Mouse (Mus musculus) splenic B cell, adult 2 months (primary cell): Measurements from ENCODE around the gene Erp27.
"Not testable (repeated sequence)": the region's sequence is repeated elsewhere in the genome, so short reads cannot be mapped to it uniquely, and the experiment has no call there.

Experiments
- DNase-seq: peaks from one replicate; pipeline ENCODE4 v3.0.0-alpha.2; 2011; ENCODE audit warnings: low read depth, low spot score
- H3K27me3 ChIP-seq: 2 replicates; pipeline ENCODE4 v1.6.1; 2012; ENCODE audit warnings: mild to moderate bottlenecking, low read length, moderate library complexity, mixed read lengths; ENCODE audit not compliant: control insufficient read depth, poor library complexity, insufficient read depth, severe bottlenecking
- H3K36me3 ChIP-seq: 2 replicates; pipeline ENCODE4 v1.6.1; 2012; ENCODE audit warnings: mild to moderate bottlenecking, low read length, moderate library complexity, mixed read lengths; ENCODE audit not compliant: control insufficient read depth, poor library complexity, insufficient read depth, severe bottlenecking

Erp27 gene

GRCm38 (mm10) chr6:136922080-136922479 lies at the start of gene Erp27:
TSS of gene Erp27 (minus strand) at chr6:136922180.
- no peak for DNase-seq
- Histone ChIP-seq H3K27me3 (no peaks in the 10 kb centered on the region), H3K36me3 (peaks cover 23% of the 10 kb centered on the region)

DNA sequence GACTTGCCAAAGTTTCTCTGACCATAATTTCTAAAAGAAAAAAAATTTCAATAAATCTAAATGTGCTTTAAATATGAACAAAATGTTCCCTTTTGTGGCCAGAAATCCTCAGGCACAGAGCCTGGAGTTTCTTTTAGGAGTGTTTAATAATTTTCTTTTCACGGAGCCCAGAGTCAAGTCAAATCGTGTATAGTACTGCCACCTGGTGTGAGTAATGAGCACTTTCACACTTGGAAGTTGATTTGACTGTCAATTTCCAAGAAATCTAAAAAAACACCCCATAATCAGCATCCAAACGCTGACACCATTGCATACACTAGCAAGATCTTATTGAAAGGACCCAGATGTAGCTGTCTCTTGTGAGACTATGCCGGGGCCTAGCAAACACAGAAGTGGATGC lies 46.9 kb upstream of the Erp27 start:
- not testable (repeated sequence) for H3K36me3 ChIP-seq, H3K27me3 ChIP-seq
- peak; percentile 72 for DNase-seq

DNA sequence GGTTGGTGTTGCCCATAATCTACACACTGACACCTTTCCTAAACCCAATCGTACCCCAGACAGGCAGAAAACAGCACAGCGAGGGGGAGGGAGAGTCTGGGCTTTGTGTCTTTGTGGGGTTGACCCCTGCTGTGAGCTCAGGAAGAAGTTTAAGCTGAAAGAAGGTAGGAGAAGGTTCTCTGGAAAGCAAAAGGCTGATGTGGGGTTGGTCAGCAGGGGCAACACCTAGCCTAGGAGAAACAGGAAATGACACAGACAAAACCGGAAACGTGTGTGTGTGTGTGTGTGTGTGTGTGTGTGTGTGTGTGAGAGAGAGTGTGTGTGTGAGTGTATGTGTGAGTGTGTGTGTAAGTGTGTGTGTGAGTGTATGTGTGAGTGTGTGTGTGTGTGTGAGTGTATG lies 45.5 kb upstream of the Erp27 start:
- no peaks in the 10 kb centered on the region for H3K36me3 ChIP-seq
- no peaks in the 10 kb centered on the region for H3K27me3 ChIP-seq
- DNase-seq: peak; percentile 73

DNA sequence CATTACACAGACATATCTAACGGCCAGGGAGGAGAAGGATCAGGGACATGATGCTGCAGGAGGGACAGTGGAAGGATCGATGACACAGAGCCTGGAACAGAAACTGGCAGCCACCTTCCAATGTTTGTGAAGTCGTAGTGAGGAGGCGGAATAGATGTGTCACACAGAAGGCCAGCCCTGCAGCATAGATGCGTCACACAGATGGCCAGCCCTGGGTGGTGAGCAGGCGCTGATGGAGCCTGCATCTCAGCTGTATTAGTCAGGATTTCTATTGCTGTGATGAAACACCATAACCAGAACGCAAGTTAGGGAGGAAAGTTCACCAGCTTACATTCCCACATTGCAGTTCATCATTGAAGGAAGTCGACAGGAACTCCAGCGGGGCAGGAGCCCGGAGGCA lies 43.9 kb upstream of the Erp27 start:
- DNase-seq: no peak
- Histone ChIP-seq H3K27me3 (no peaks in the 10 kb centered on the region), H3K36me3 (no peaks in the 10 kb centered on the region)

GRCm38 (mm10) chr6:136964609-136965510 lies 42.9 kb upstream of the Erp27 start:
- Histone ChIP-seq H3K27me3 (no peaks in the 10 kb centered on the region), H3K36me3 (no peaks in the 10 kb centered on the region)
- peak; percentile 71 for DNase-seq

DNA sequence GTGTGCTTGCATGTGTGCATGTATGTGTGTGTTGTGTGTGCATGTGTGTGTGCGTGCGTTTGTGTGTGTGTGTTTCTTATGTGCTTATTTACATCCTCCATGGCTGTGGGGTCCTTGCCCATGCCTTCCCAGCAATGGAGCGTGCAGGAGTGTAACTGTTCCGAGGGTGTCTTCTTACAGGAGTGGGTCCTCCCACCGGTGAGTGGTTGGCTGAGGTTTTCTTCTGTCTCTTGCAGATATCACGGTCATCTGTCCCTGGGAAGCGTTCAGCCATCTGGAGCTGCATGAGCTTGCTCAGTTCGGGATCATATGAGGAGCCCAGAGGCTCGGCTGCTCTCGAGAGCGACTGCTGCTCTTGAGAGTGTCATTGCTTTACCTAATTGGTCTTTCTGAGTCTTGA lies 41.0 kb upstream of the Erp27 start:
- Histone ChIP-seq H3K36me3 (no peaks in the 10 kb centered on the region), H3K27me3 (no peaks in the 10 kb centered on the region)
- DNase-seq: no peak

GRCm38 (mm10) chr6:136959131-136959530 lies 37.2 kb upstream of the Erp27 start:
- DNase-seq: no peak
- Histone ChIP-seq H3K36me3 (no peaks in the 10 kb centered on the region), H3K27me3 (no peaks in the 10 kb centered on the region)

DNA sequence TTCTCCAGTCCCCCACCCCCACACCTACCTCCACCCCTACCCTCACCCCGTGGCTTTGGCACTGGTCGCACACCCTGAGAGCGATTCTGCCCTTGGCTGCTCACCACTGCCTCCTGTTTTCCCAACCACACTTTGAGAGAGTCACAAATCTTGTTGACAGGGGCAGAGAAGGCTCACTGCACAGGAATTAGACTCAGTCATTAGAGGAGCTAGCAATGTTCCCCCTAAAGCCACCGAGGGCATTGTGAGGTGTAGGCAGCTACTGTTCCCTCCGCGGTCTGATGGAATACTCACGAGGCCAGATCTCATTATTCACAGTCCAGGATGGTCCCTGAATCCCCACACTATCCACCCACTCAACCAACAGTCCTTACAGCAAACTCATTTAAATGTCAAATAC lies 35.1 kb upstream of the Erp27 start:
- Histone ChIP-seq H3K36me3 (no peaks in the 10 kb centered on the region), H3K27me3 (no peaks in the 10 kb centered on the region)
- DNase-seq: no peak

DNA sequence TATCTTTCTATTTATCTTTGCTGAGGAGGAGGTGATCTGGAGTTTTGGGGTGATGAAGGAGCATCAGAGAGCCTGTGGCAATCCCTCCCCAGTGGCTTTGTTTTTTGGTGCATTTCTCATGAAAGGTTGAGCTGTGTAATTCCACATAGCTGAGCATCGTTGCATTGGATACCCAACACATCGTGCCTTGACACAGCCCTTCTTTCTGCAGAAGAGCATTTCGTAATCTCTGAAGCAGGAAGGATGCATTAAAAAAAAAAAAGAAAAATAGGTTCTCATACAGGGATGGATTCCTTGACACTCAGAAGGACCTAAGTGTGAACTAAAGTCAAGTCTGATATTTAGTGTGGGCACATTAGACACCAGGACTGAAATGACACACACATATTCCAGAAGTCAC lies 33.3 kb upstream of the Erp27 start:
- Histone ChIP-seq H3K27me3 (no peaks in the 10 kb centered on the region), H3K36me3 (no peaks in the 10 kb centered on the region)
- no peak for DNase-seq

GRCm38 (mm10) chr6:136954715-136955114 lies 32.7 kb upstream of the Erp27 start:
- Histone ChIP-seq H3K36me3 (no peaks in the 10 kb centered on the region), H3K27me3 (no peaks in the 10 kb centered on the region)

DNA sequence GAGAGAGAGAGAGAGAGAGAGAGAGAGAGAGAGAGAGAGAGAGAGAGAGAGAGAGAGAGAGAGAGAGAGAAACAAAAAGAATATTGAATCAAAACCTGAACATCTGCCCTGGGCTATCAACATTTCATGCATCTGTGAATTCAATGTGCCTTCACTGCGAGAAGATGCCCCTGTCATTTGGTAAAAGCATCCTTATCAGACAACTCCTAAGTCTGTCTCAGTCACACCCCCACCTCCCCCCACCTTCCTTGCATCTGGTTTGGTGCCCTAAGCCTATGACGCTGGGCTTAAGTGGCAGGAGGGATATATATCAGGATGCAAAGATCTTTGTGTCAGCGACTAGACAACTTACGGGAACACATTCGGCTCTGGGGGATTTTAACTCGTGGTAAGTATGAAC lies 32.2 kb upstream of the Erp27 start:
- H3K36me3 ChIP-seq: no peaks in the 10 kb centered on the region
- no peak for DNase-seq
- no peaks in the 10 kb centered on the region for H3K27me3 ChIP-seq

More at GRCm38 (mm10) chr6:136954715-136955114, 32.7 kb upstream of the Erp27 start:
- no peak for DNase-seq

DNA sequence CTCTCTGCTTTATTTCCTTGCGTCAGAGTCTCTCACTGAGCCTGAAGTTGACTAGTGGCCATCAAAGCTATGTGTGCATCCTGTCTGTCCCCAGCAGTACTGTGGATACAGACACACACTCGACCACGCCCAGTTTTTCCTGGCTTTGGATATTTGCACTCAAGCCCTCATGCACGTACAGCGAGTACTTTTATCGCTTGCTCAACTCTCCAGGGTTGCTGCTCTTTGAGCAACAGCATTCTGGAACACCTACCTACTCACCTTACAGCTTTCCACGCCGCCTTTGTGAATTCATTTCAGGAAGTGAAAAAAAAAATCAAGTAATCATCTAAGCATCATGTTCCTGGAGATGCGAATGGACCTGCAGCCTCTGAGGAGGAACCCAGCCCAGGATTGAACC lies 30.9 kb upstream of the Erp27 start:
- Histone ChIP-seq H3K27me3 (no peaks in the 10 kb centered on the region), H3K36me3 (no peaks in the 10 kb centered on the region)
- DNase-seq: no peak

- Histone ChIP-seq H3K27me3 (no peaks in the 10 kb centered on the region), H3K36me3 (no peaks in the 10 kb centered on the region)
- DNase-seq: no peak
Measured at GRCm38 (mm10) chr6:136950171-136950570, 28.2 kb upstream of the Erp27 start.

DNA sequence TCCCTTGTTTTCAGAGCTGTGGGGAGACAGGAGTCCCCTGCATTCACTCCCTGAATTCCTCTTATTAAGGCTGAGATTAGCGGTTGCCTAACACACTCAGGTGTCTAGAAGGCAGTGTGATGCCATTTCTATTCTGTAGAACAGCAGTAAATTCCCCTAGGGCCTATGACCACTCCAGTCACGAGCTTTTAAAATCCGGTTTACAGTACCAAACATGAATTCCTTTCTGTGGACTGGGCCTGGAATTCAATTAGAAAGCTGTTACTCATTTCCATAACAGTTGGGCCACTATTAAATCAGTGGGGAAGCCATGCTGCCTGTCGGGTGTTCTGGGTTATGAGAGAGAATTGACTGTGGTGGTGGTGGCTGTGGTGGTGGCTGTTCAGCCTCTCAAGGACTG lies 25.7 kb upstream of the Erp27 start:
- Histone ChIP-seq H3K36me3 (no peaks in the 10 kb centered on the region), H3K27me3 (no peaks in the 10 kb centered on the region)
- no peak for DNase-seq

DNA sequence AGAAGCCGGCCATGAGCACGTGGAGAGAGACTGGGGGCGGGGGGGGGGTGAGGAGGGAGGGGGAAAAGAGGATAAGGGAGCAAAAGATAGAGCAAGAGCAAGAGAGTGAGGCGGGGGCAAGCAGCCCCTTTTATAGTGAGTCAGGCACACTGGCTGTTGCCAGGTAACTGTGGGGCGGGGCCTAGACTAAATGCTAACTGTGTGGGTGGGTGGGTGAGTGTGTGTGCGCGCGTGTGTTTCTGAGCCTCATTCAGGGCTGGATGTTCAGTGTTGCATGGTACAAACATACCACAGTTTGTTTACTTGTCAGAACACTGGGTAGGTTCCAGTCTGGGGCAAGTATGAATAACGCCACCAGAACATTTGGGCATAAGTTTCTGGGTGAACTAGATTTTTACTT lies 25.0 kb upstream of the Erp27 start:
- no peaks in the 10 kb centered on the region for H3K36me3 ChIP-seq
- peak; percentile 50 for DNase-seq
- no peaks in the 10 kb centered on the region for H3K27me3 ChIP-seq

DNA sequence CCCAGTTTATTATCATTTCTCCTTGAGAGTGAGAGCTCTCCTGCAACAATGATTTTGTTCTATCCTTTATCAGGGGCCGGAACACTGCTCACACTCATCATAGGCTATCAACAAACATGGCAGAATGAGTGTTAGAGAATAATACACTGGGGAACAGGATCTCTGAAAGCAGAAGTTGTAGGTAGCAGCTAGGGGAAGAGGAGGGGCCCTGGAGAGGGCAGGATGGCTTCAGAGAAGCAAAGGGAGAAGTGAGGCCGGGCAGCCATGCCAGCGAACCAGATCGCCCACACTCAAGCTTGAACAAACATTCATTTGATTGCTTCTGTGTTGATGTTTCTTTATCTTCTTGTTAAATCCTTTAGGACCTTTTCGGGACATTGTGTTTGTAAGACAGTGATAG lies 24.3 kb upstream of the Erp27 start:
- DNase-seq: peak; percentile 78
- Histone ChIP-seq H3K27me3 (no peaks in the 10 kb centered on the region), H3K36me3 (no peaks in the 10 kb centered on the region)
